Mouse (Mus musculus): ENCODE results near the gene Baz2b.
A peak's percentile ranks its signal among the peaks of the same experiment; 100 is the strongest.
"Not testable (repeated sequence)": the region's sequence is repeated elsewhere in the genome, so short reads cannot be mapped to it uniquely, and the experiment has no call there.

Baz2b gene

GRCm38 (mm10) chr2:60200667-60201066, 9.0 kb downstream of the Baz2b start:
- DNase-seq (ENCODE audit: low spot score in 2 of 2): peak in 1 of 2 experiments; percentile 29

DNA sequence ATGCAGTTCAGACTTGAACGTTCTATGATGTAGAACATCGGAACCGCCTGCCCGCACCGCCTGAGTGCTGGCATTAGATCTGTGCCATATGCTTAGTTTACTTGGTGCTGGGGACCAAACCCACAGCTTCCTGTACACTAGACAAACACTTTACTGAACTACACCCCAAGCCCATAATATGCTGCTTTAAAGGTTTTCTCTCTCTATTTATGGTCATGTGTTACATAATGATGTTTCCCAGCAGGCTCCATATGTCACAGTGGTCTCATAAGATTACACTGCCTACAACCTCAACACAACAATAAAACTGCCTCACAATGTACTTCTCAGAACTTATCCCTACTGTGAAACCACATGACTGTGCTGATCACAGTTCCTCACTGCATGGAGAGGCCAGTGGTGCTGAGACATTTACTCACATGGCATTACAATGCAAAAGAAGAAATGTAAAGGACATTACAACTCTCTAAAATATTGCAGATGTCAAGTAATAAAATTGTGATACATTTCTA, 9.5 kb downstream of the Baz2b start:
- DNase-seq (ENCODE audit: low spot score in 2 of 2): no peak

GRCm38 (mm10) chr2:60196841-60197240, 12.8 kb downstream of the Baz2b start:
- no peak for DNase-seq (ENCODE audit: low spot score in 2 of 2)

DNA sequence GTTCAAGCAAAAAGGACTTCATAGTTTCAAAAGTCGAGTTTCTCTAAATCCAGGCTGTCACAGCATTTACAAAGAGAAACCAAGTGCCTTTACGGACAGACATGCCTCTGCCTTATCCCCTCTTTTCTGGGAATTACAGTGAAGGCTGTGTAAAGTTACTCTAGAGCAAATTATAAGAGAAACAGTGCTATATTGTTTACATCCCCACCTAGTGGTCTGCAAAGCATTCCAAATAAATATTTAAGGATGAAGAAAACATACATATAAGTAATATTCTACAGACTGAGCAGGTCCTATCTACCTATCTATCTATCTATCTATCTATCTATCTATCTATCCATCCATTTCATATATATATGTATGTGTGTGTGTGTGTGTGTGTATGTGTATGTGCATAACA, 27.9 kb downstream of the Baz2b start:
- DNase-seq (ENCODE audit: low spot score in 2 of 2): no peak

GRCm38 (mm10) chr2:60177490-60177889, 32.1 kb downstream of the Baz2b start:
- no peak for DNase-seq (ENCODE audit: low spot score in 2 of 2)

DNA sequence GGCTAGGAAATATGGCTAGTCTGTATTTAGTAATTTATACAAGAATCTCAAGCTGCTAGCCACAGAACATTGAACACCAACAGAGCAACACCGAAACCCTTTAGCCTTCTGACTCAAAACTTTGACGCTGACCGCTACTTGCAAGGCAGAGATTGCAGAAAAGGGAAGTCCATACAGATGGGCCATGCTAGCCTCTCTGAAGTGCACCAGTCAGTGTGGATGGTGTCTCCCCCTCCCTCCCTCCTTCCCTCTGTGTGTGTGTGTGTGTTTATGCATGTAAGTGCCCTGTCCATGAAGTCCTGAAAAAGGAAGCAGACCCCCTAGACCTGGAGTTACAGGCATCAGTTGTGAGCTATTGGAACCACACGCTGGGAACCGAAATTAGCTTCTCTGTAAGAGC, 33.6 kb downstream of the Baz2b start:
- DNase-seq (ENCODE audit: low spot score in 2 of 2): no peak

DNA sequence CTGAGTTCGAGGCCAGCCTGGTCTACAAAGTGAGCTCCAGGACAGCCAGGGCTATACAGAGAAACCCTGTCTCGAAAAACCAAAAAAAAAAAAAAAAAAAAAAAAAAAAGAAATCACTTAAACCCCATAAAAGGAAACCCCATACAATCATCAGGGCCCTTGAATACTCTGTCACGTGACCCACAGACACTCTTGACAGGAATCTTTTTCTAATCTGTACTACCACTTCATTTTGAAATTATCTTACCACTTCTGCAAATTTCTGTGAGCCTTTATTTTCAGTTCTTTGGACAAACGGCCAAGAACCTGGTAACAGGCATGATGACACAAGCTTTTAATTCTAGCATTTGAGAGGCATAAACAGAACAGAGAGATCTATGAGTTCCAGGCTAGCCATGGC, 34.6 kb downstream of the Baz2b start:
- DNase-seq (ENCODE audit: low spot score in 2 of 2): no peak

GRCm38 (mm10) chr2:60173595-60173994, 36.0 kb downstream of the Baz2b start:
- DNase-seq (ENCODE audit: low spot score in 2 of 2): no peak

DNA sequence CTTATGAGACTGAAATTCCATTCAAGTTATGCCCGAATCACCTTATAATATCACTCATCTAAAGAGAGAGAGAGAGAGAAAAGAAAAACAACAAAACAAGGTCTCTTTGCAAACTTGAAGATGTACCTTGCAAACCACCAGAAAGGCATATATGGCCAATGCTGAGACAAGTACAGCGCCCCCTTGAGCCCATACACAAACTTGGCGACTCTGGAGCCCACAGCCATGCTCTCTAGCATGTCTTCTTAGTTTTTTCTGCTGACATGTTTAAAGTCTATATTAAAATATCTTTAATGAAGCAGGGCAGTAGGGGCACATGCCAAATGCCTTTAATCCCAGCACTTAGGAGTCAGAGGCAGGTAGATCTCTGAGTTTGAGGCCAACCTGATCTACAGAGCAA, 36.4 kb downstream of the Baz2b start:
- DNase-seq (ENCODE audit: low spot score in 2 of 2): no peak

GRCm38 (mm10) chr2:60172531-60172914, 37.1 kb downstream of the Baz2b start:
- no peak for DNase-seq (ENCODE audit: low spot score in 2 of 2)

GRCm38 (mm10) chr2:60171786-60172530, 37.7 kb downstream of the Baz2b start:
- no peak for DNase-seq (ENCODE audit: low spot score in 2 of 2)

DNA sequence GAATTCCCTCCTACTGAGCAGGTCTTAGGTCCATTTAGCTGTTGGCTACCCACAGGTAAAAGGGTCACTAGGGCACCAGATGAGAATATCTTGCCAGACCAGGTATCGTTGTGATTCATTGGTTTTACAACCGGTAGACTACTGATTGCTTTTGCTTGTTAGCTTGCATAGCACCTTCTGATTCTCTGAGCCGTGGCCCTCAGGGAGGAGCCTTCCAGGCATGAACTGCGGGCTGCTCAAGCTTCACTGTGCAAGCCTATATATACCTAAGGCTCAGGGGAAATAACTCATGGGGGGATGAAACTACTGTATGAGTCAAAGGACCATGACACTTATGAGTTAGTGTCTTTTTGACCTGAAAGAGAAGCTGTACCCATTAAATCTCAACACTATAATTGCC, 42.8 kb downstream of the Baz2b start:
- DNase-seq (ENCODE audit: low spot score in 2 of 2): no peak

- DNase-seq (ENCODE audit: low spot score in 2 of 2): no peak
Observed at GRCm38 (mm10) chr2:60165679-60166078, 44.0 kb downstream of the Baz2b start.

- DNase-seq (ENCODE audit: low spot score in 2 of 2): no peak
Observed at GRCm38 (mm10) chr2:60163744-60164143, 45.9 kb downstream of the Baz2b start.

DNA sequence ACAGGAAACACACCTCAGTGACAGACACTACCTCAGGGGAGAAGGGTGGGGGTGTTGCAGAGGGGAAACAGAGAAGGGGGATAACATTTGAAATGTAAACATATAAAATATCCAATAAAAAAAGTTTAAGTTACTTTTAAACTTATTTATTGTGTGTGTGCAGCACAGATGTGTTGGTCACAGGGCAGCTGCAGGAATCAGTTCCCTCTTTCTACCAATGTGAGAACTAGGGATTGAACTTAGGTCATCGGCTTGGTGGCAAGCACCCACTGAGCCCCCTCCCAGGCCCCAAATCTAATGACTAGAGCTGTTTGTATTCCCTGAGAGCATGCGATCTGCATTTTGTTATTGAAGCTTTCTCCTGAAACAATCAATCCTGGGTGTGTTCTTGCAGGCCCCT, 57.2 kb downstream of the Baz2b start:
- no peak for DNase-seq (ENCODE audit: low spot score in 2 of 2)

- DNase-seq (ENCODE audit: low spot score in 2 of 2): no peak
Observed at GRCm38 (mm10) chr2:60148651-60149050, 61.0 kb downstream of the Baz2b start.

DNA sequence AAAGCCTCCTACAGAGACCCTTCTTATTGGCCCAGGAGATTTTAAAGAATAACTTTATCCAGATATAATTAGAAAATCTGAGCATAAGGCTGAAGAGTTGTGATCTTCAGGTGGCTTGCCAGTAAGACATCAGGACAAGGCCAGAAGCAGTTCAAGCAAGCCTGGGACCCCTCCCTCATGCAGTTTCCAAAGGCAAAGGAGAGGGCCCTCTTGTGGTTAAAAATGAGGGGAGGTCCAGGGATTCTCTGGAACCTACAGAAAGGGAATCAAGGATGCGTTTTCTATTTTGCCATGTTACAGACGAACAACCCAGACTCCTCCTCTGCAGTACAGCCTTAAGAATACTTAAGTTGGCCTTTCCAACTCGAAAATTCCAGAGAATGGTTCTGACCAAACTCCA, 62.2 kb downstream of the Baz2b start:
- DNase-seq (ENCODE audit: low spot score in 2 of 2): no peak

GRCm38 (mm10) chr2:60145742-60146141, 63.9 kb downstream of the Baz2b start:
- DNase-seq (ENCODE audit: low spot score in 2 of 2): no peak

DNA sequence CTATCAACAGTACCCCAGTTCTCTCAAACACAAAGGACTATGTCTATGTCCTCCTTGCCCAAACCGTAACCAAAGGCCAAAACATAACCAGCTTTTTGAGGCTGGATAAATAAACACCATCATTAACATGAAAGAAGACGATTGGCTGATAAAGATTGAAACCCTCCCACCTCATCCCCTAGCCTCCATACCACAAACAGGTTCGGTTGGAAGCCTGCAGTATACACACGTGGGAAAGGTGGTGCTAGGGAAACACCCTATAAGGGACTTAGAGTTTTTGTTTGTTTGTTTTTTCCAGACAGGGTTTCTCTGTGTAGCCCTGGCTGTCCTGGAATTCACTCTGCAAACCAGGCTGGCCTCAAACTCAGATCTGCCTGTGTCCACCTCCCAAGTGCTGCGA, 66.3 kb downstream of the Baz2b start:
- DNase-seq (ENCODE audit: low spot score in 2 of 2): no peak

DNA sequence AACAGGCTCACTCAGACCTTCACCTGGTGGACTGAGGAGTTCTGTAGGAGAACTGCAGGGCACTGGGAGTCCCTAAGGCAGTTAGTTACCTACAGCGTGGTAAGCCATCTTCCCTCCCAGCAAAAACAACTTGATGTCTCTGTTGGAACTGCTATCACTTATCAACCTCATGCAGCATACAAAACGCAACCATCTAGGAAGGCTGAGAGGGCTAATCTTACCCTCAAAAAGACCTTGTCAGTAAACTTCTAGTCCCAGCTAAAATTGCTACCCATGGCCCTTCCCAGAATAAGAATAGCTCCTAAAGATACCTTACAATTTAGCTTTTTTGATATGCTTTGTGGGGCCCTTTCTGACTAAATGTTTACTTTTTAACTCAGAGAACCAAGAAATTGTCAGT, 67.4 kb downstream of the Baz2b start:
- no peak for DNase-seq (ENCODE audit: low spot score in 2 of 2)

- no peak for DNase-seq (ENCODE audit: low spot score in 2 of 2)
Observed at GRCm38 (mm10) chr2:60138751-60139162, 70.9 kb downstream of the Baz2b start.

DNA sequence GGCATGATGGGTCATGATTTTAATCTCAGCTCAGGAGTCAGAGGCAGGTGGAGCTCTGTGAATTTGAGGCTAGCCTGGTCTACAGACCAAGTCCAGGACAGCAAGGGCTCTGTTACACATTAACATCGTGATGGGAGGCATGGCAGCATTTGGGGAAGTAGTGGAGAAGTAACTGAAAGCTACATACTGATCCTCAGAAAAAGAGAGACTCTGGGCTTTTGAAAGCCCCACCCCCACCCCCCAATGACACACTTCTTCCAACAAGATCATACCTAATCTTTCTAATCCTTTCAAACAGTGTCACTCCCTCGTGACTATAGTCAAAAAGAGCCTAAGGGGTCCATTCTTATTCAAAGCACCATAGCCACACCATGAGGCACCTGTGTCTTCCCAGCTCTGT, 73.8 kb downstream of the Baz2b start:
- DNase-seq (ENCODE audit: low spot score in 2 of 2): no peak

GRCm38 (mm10) chr2:60134958-60135357, 74.7 kb downstream of the Baz2b start:
- DNase-seq (ENCODE audit: low spot score in 2 of 2): not testable (repeated sequence)

- no peak for DNase-seq (ENCODE audit: low spot score in 2 of 2)
Observed at GRCm38 (mm10) chr2:60133072-60133471, 76.6 kb downstream of the Baz2b start.

Data from frontal cortex, postnatal 10 days (tissue).